Comparison of ENCODE assay signal across 15 mouse cellular contexts in the genomic region with DNA sequence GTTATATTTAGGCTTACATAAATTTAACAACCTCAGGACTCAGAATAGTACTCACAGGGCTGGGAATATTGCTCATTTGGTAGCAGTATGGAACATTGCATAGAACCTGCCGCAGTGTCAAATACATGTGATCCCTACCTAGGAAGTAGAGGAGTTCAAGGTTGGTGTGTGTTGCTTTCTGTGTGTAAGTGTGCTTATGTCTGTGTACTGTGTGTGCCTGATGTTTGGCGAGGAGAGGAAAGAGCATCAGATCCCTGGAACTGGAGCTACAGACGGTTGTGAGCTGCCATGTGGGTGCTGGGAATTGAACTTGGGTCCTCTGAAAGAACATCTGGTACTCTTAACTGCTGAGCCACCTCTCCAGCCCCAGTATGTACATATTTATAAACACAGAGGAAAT.
"Had no signal": no experiment of that assay in that cellular context is flagged by ENCODE, and none has a peak within 500 bp of the region (broad histone marks: within the 10 kb centered on the region; RNA-seq: fewer than 3 reads in every experiment).

No protein-coding gene starts in this region.

- H3K4me1 ChIP-seq: neural tube, embryonic 12.5 days had no signal

- H3K4me2 ChIP-seq: neural tube, embryonic 12.5 days; neural tube, embryonic 13.5 days; neural tube, embryonic 15.5 days; stomach, embryonic 15.5 days had no signal

- H3K27me3 ChIP-seq: neural tube, embryonic 12.5 days; neural tube, embryonic 13.5 days; neural tube, embryonic 15.5 days; stomach, embryonic 15.5 days had no signal

- H3K9ac ChIP-seq: neural tube, embryonic 12.5 days; neural tube, embryonic 13.5 days; neural tube, embryonic 15.5 days; stomach, embryonic 15.5 days had no signal

- H3K9me3 ChIP-seq: neural tube, embryonic 12.5 days; neural tube, embryonic 13.5 days; neural tube, embryonic 15.5 days; stomach, embryonic 15.5 days had no signal

- DNase-seq: retina, postnatal 1 day; right cerebral cortex, postnatal 14 days; right cerebral cortex, postnatal 4 days; spleen, adult 18-20 months; thymus, adult 18-20 months; thymus, adult 2 months; thymus, postnatal 14 days; thymus, postnatal 25 days; thymus, postnatal 36 days; thymus, postnatal 4 days had no signal

- H3K4me3 ChIP-seq: neural tube, embryonic 12.5 days; neural tube, embryonic 13.5 days; neural tube, embryonic 15.5 days; stomach, embryonic 15.5 days had no signal

- H3K36me3 ChIP-seq: neural tube, embryonic 13.5 days; neural tube, embryonic 15.5 days; stomach, embryonic 15.5 days had no signal

- H3K27ac ChIP-seq: neural tube, embryonic 12.5 days; neural tube, embryonic 13.5 days; neural tube, embryonic 15.5 days; stomach, embryonic 15.5 days; stomach, postnatal 0 days had no signal
